Mouse (Mus musculus) cerebellum, adult 18-20 months (tissue): ENCODE results near the gene Shb.

ENCODE experiments used
- DNase-seq, 2 experiments: peaks; one replicate each; pipeline ENCODE4 v3.0.0; 2021

The Shb gene

GRCm38 (mm10) chr4:45480595-45480994 is 51.7 kb downstream of the Shb start:
- DNase-seq, result no peak

DNA sequence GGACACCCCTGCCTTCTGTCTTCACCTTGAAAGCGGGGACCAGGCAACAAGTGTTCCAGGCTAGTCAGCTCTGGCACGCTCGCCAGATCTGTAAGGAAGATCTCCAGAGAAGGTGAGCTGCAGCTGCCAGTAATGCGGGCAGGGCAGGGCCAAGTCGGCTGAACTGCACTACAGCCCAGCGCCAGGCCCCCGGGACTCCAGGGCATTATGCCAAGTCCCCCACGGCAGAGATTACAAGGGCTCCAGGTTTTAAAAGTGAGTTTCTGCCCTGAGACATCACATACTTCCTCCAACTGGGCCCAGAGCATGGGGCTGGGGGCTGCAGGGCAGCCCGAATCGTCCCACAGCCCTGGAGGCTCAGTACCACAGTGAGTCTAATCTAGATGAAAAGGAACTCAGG is 52.8 kb downstream of the Shb start:
- DNase-seq, result no peak

GRCm38 (mm10) chr4:45478178-45478577 is 54.1 kb downstream of the Shb start:
- DNase-seq, result peak; percentile 19 to 30

DNA sequence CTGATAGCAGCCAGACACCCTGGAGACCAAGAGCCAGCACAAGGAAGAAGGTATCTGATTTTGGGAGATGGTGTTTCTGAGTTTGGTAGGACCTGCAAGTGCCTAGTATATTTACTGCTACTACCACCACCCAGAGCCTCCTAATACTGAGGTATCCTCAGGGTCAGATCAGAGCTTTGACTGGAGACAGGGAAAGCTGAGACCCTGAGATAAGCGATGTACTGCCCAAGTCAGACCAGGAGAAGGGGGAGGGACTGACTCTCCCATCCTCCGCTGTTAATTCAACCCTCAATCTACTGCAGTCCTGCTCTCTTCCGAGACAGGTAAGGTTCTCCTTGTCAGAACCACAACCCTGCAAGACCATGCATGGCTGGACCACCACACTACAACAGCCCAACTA is 55.2 kb downstream of the Shb start:
- DNase-seq, result no peak

DNA sequence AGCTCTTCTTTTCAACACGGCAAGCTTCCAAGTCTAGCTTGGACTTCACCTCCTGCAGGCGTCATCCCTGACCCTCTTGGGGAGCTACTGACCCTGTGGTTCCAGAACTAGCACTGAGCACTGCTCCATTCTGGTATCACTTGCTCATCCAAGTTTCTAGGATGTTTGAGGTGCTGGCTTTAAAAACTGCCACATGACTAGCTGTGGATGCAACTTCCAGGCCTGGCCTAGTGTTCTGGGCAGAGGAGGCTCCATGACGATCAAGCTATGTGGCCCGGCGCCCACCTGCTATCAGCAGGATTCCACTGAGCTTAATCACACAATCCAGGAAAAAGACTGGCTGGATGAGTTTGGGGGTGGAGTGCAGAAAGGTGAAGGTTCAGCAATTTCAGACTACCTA is 57.4 kb downstream of the Shb start:
- DNase-seq, result no peak

GRCm38 (mm10) chr4:45474131-45474530 is 58.1 kb downstream of the Shb start:
- DNase-seq, result no peak

- peak in 1 of 2 experiments; percentile 22 for DNase-seq
Observed at GRCm38 (mm10) chr4:45473129-45473528, 59.1 kb downstream of the Shb start.

GRCm38 (mm10) chr4:45472706-45473105 is 59.6 kb downstream of the Shb start:
- DNase-seq, result no peak

DNA sequence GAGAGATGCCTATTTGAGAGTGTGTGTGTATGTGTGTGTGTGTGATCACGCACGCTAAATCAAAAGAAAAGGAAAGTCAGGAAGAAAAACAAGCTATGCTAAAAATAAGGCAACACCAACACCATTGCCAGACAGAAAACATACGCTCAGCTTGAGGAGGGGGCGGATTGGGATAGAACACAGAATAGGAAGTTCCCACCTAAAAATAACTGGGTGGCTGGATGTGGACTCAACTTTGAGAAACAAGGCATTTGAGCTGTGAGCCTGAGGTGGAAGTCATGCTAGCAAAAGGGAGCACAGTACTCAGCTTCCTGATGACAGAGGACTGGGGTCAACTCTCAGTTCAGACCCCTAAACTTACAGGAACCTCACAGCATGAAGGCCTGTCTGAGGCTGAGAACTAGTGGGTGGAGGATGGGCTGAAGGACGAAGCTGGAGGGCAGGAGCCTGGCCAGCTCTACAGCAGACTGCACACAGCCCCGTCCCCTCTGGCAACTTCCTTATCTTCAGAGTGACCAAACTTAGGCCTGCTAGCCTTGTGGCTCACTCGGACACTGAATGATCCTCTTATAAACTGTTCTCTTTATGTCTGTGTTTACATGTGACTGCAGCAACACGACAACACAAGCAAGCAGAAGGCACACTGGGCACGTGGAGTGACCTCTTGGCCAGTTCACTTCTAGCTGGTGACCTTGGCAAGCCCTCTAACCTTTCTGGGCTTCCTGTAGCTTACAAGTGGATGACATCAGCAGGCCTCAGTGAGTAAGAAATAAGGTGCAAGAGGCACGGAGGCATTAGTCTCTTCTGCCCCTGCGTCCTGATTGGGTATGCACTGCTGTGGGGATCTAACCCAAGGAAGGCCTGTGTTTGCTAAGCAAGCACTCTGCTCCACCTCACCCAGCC is 60.4 kb downstream of the Shb start:
- no peak for DNase-seq

DNA sequence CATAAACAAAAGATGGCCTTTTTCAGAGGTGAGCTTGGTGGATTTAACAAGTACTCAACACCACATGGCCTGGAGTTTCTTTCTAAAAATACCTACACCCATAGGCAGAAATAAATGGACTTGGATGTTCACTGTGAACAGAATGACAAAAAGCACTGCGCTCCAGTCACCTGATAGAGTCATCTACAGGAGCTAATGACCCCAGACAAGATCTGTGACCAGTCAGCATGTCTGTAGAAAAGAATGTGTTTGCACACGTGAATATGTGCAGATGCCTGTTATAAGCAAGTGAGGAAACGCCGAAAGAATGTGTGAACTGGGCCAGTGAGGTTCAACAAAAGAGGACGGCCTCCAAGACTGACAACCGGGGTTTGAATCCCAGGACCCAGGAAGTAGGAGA is 63.2 kb downstream of the Shb start:
- DNase-seq, result no peak

- no peak for DNase-seq
Observed at GRCm38 (mm10) chr4:45468507-45468906, 63.8 kb downstream of the Shb start.

GRCm38 (mm10) chr4:45467115-45467912 is 65.0 kb downstream of the Shb start:
- DNase-seq, result peak; percentile 71 to 72

- no peak for DNase-seq
Observed at GRCm38 (mm10) chr4:45464941-45465340, 67.3 kb downstream of the Shb start.

GRCm38 (mm10) chr4:45464528-45464927 is 67.7 kb downstream of the Shb start:
- DNase-seq, result no peak

GRCm38 (mm10) chr4:45464123-45464522 is 68.1 kb downstream of the Shb start:
- no peak for DNase-seq

DNA sequence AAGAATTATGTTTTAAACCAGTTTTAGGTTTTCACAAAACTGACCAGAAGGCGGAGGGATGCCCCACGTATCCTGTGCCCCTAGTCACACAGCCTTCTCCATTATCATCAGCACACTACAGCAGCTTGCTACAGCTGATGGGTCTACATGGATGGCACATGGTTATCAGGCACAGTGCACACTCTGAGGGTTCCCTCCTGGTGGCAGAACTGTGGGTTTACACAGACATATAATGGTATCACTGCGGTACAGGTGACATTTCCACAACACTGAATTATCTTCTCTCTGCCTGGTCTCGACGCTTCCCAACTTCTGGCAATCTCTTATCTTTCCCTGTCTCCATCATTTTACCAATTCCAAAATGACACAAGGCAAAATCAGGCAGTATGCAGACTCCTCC is 69.6 kb downstream of the Shb start:
- DNase-seq, result no peak

DNA sequence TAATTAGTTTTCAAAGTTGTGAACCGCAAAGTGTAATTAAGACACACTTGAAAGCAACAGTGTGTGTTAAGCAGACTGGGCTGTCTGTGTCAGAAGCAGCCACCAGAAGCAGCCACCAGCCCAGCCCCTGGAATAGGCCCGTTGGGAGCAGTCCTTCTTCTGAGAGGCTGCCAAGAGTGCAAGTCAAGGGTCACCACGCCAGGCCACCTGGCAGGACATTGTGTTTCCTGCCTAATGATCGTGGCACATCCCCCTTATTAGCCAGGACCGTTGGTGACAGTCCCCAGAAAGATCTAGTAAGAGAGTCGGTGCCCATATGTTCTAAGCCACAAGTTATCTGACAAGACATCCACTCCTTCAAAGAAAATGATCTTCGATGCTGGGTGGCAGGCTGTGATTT is 70.6 kb downstream of the Shb start:
- DNase-seq, result no peak

DNA sequence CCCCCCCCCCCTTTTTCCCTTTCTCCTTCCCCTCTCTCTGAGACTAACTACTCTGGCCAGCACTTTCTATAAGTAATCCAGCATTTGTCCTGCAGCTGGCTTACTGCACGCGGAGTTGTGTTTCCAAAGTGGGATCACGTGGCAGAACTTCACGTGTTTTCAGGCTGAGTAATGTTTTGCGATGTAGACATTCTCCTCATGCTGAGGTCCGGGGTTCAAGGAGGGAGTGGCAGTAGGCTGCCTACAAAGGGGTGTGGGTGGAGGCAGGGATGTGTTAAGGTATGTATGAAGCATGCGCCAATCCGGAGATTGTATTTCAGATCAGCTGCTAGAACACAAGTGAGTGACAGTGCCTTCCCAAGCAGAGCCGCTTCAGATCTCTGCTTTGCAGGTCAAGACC is 72.9 kb downstream of the Shb start:
- DNase-seq, result no peak

- DNase-seq, result no peak
Observed at GRCm38 (mm10) chr4:45457543-45457942, 74.7 kb downstream of the Shb start.

DNA sequence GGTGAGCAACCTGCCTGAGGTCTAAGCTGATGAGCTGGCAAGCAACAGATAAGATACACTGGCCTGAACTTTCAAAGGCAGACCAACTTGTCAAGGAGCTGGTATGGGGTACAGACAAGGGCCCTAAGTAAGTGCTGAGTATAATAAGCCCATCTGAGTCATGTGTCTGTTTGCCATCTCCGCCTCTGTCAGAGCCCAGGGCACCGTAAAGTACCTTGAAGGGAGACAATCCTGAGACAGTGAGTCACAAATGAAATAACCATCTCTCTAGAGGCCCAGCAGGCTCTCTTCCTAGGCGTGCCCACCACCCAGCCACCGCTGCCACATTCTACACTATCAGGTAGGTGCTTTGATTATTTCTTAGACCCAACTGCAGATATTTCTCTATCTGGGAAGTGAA is 77.3 kb downstream of the Shb start:
- no peak for DNase-seq

DNA sequence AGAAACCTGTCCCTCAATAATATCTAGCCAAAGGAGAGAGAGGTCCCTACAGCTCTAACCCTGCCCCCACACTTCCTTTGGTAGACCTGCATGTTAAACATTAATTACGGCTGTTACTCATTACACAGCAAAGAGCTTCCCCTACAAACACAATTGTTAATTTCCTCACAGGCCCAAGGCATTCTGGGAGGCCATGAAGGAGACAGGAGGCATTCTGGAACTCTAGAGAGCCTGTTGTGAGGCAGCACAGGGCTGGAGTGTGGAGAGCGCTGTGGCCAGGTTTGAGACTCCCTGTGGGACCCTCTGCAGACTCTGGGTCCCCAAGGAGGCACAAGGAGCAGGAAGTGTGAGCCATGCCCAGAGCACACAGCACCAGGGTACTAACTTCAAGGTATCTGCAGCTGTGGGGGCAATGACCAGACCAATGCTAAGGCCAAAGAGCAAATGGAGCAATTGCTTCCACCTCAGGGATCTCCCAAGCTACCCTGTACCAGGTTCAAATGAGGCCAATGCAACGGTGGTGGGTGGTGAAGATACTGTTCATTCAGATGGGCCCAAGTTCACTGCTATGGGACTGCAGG is 78.9 kb downstream of the Shb start:
- DNase-seq, result no peak

DNA sequence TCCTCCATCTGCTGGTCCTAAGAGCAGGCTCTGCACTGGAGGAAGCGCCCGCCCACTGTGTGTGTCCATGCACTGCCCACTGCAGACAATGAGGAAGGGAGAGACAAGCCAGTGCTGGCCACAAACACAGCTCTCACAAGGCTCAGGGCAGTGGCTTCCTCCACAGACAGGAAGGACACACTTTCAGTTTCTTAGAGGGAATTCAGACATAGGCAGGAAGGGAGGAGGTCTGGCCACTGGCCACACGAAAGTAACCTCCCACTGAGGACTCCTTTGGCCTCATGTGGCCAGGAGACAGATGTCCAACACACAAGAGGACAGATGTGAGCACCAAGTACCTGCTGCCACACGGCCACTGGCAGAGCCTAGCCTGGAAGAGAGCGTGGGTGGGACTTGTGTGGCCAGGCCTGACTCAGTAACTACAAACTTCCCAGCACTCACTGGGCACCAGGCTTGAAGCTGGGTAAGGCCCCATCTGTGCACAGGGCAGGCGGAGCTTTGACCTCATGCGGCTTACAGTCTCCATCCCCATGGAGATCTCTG is 79.6 kb downstream of the Shb start:
- no peak for DNase-seq

DNA sequence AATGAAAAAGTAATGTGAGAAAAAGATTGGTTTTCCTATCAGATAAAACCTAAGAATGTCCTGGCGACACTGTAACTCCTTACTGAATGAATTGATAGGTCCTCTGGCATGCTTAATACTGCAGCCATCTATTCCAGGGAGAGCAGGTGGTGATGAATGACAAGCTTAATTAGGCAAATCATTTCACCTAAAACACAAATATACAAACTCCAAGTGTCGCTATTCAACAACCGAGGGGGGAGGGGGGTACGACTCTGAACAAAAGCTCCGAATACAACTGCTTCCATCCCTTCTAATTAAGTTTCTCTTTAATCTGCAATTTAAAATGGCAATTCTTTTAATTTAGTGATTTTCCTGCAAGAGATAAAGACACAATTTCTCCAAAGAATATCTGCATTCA is 83.3 kb downstream of the Shb start:
- DNase-seq, result no peak
